Mouse (Mus musculus) CD8-positive naive resting alpha-beta T cell, adult 2 months (primary cell): ENCODE results near the gene Srsf5.

Source experiments
- DNase-seq, 2 experiments: peaks; one replicate each; pipeline ENCODE4 v3.0.0; 2022; ENCODE audit warnings: low read depth in 2 of 2, low spot score in 2 of 2

The Srsf5 gene

GRCm38 (mm10) chr12:80993773-80994172, 48.5 kb downstream of the Srsf5 start:
- DNase-seq: no peak

GRCm38 (mm10) chr12:80995326-80995725, 50.0 kb downstream of the Srsf5 start:
- DNase-seq: no peak

- no peak for DNase-seq
Measured at GRCm38 (mm10) chr12:80997652-80998051, 52.3 kb downstream of the Srsf5 start.

- DNase-seq: no peak
Measured at GRCm38 (mm10) chr12:80998528-80999221, 53.4 kb downstream of the Srsf5 start.
